Mouse (Mus musculus) neural tube, embryonic 12.5 days (tissue): ENCODE results near the gene Rangrf. TPM values are rescaled to one million over a fixed set of nuclear protein-coding genes. Genes with fewer than 3 reads are reported as not detected.
"Not testable (repeated sequence)": the region's sequence is repeated elsewhere in the genome, so short reads cannot be mapped to it uniquely, and the experiment has no call there.

ENCODE experiments used
- ATAC-seq: fragments of 200-750 bp; cut with Nextera tagmentation; 2 replicates; pipeline ENCODE4 v1.8.0; 2017; ENCODE audit warnings: low read depth, mild to moderate bottlenecking, moderate TSS enrichment, moderate library complexity; ENCODE audit not compliant: low FRiP score
- H3K27ac ChIP-seq: fragments of 300-500 bp; sonication (generic); 2 replicates; pipeline ENCODE4 v1.5.1; 2016
- H3K27me3 ChIP-seq: fragments of 300-500 bp; sonication (generic); replicated peaks from 2 replicates; pipeline ENCODE4 v1.6.1; 2016; ENCODE audit warnings: mild to moderate bottlenecking
- H3K36me3 ChIP-seq: fragments of 300-500 bp; sonication (generic); 2 replicates; pipeline ENCODE4 v1.6.1; 2016; ENCODE audit warnings: mild to moderate bottlenecking
- H3K4me1 ChIP-seq: fragments of 300-500 bp; sonication (generic); 2 replicates; pipeline ENCODE4 v1.6.1; 2016
- H3K4me2 ChIP-seq: fragments of 300-500 bp; sonication (generic); replicated peaks from 2 replicates; pipeline ENCODE4 v1.6.1; 2016; ENCODE audit warnings: mild to moderate bottlenecking
- H3K4me3 ChIP-seq: fragments of 300-500 bp; sonication (generic); 2 replicates; pipeline ENCODE4 v1.5.1; 2016
- H3K9ac ChIP-seq: fragments of 300-500 bp; sonication (generic); 2 replicates; pipeline ENCODE4 v1.6.1; 2016; ENCODE audit warnings: mild to moderate bottlenecking
- H3K9me3 ChIP-seq: fragments of 300-500 bp; sonication (generic); 2 replicates; pipeline ENCODE4 v1.6.1; 2016; ENCODE audit warnings: mild to moderate bottlenecking
- WGBS: fragments of 180-500 bp; shearing (Covaris S2); methylation state at CpG from one replicate; pipeline ENCODE4 v1.1.7; 2016; 5-methylcytosine and 5-hydroxymethylcytosine counted together
- polyA plus RNA-seq: library from polyadenylated mRNA; unstranded; fragments of >200 nt; fragmentation: Nextera tagmentation; extraction: Ambion mirVana; gene quantifications from 2 replicates; pipeline ENCODE4 v1.2.1, GENCODE M21; 2016

Gene Rangrf
- polyA plus RNA-seq, 1 experiment from 2014 or later: 42.2 TPM

DNA sequence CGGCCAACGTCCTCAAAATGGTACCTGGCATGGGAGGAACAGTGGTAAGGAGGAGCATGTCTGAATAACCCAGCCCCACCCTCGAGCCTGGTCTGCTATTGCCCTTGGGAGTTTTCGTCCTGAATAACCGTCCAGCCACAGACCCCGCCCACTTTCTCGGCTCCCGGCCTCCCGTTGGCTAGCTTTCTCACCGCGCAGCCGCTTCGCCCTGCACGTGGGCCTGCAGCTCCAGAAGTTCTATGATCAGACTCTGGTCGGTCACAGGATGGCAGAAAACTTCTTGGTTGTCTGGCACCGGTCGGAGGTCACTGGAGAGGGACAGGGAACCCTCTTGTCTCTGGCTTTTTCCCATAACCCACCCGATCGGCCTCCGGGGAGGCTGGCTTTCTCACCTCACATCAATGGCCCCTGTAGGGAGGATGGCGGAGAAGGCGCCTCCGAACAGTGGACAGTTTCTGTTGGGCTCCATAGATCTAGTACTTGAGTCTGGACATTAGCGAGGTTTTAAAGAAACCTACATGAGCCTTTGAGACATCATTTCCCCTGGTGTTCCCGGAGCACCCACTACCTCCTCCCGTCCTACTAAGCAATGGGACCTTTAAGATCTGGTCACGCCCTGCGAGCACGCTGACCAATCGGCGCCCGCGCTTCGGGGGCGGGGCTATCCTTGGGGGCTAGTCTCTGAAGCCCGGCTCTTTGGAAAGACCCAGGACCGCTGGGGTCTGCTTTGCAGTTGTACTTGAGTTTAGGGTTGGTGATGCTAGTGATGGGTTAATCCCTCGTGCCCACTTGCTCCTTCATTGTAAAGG, 1.5 kb downstream of the Rangrf start:
- Histone ChIP-seq H3K4me1 (peaks cover 10% of the 10 kb centered on the region), H3K9ac (peak overlapping the region; percentile 47; the same call in 1 of the 2 replicates), H3K4me2 (peak overlapping the region; percentile 63), H3K4me3 (peak overlapping the region; percentile 41)
- under 1% methylated on average over 38 of the region's 38 CpGs for WGBS
- peak; percentile 91 for ATAC-seq
- not testable (repeated sequence) for H3K9me3 ChIP-seq, H3K27ac ChIP-seq, H3K36me3 ChIP-seq, H3K27me3 ChIP-seq

DNA sequence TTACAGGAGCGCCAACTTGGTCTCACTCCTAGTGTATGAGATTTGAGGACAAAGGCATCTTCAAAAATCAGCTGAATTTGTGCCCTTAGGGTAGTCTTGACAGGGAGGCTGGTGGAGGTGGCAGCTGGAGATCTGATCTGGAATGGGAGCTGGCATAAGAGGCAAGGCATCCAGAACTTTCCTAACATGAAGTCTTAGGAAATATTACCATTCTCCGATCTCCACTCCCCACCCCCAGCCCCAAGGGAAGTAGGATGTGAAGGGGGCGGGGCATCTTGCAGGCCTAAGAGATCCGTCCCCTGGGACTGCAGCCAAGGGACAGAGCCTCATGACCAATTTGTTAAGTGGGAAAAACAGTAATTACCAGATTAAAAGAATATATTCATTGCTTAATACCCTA, 4.8 kb downstream of the Rangrf start:
- no peaks in the 10 kb centered on the region; the same call in 1 of the 2 replicates for H3K27me3 ChIP-seq
- H3K36me3 ChIP-seq: no peaks in the 10 kb centered on the region
- H3K4me1 ChIP-seq: peaks cover 22% of the 10 kb centered on the region
- H3K4me2 ChIP-seq: no peak overlapping the region
- H3K27ac ChIP-seq: no peak overlapping the region
- H3K9ac ChIP-seq: no peak overlapping the region
- no peaks in the 10 kb centered on the region for H3K9me3 ChIP-seq
- no peak overlapping the region for H3K4me3 ChIP-seq
- WGBS: 80% methylated on average over 4 of the region's 4 CpGs
- ATAC-seq: no peak

DNA sequence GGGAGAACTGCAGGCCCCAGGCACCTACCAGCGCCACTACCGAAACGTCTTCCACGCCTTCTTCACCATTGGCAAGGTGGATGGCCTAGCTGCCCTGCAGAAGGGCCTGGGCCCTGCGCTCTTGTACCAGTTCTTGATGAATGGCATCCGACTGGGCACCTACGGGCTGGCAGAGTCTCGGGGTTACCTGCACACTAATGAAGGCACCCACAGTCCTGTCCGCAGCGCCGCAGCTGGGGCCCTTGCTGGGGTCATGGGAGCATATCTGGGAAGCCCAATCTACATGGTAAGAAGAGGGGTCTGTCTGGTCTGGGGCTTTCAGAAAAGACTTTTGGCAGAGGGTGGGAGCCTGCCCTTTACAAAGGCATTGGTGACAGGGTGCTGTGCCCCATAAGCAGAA, 6.2 kb downstream of the Rangrf start:
- Histone ChIP-seq H3K27me3 (no peaks in the 10 kb centered on the region), H3K9me3 (no peaks in the 10 kb centered on the region), H3K9ac (no peak overlapping the region), H3K4me1 (peaks cover 17% of the 10 kb centered on the region), H3K36me3 (no peaks in the 10 kb centered on the region), H3K27ac (no peak overlapping the region), H3K4me3 (no peak overlapping the region), H3K4me2 (peak overlapping the region; percentile 89; the same call in 1 of the 2 replicates)
- no peak for ATAC-seq
- 88% methylated on average over 11 of the region's 11 CpGs for WGBS

DNA sequence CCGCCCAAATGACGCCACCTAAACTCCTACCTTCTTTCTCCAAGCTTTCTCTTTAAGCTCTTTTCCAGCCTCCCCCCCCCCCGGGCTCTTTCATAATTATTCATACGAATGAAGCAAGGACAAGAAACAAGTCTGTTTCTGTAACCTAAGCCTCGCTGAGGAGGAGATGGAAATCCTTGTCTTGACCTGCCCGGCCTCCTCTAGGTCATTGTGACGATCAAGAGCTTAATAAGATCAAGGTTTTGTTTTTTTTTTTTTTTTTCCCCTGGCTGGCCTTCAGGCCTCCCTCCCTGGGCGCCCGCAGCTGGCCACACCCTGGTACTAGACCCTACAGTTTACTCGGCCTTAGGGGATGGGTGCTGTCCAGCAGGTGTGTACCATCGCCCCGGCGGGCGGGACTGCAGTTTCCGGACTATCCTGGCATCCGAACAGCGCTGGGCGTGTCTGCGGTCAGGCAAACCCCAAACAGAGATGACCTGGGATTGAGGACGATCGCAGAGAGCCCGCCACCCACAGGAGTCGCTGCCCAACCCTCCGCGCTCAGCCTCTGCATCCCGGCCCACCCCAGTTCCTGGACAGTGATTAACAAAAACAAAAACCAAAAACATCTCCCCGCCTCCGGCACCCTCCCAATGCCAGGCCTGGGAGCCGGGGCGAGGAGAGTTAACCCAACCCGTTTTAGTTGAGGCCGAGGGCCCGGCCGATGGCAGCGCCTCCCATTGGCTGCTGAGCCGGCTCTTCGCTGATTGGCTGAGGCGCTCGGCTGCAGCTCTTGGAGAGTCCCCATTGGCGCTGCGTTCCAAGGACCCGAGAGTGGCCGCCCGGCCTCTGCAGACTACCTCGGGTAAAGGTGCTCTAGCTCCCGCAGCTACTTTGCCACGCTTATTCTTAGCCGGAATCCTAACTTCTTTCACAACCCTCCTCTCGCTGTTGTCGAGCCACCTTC, 7.4 kb downstream of the Rangrf start, which contains the start of gene Slc25a35:
Slc25a35 (plus strand) TSS at position 795 of the 946 bp plus-strand sequence.
- H3K27me3 ChIP-seq: no peaks in the 10 kb centered on the region
- under 1% methylated on average over 50 of the region's 50 CpGs for whole genome bisulfite sequencing
- peaks cover 12% of the 10 kb centered on the region for H3K4me1 ChIP-seq
- no peak within 1 kb of the TSS for H3K27ac ChIP-seq
- H3K4me2 ChIP-seq: peak within 1 kb of the TSS; percentile 89
- H3K9me3 ChIP-seq: no peaks in the 10 kb centered on the region
- H3K36me3 ChIP-seq: no peaks in the 10 kb centered on the region
- H3K4me3 ChIP-seq: peak within 1 kb of the TSS; percentile 64
- peak; percentile 97 for ATAC-seq
- H3K9ac ChIP-seq: peak within 1 kb of the TSS; percentile 61

DNA sequence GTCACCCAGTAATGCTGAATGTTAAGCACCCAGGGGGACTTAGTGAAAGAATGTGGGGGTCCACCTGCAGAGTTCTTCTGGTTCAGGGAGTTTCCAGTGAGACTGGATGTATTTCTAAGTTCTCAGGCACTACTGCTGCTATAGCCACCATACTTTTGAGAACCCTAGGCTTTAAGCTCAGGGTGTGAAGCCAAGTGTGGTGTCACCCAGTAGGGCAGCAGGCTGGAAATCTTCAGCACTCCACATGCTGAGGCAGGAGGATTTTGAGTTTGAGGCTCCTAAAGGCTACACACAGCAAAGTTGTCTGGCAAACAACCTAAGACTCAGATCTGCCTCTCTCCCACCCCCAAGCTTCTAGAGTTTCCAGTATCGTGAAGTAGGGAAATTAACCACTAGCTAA, 8.4 kb downstream of the Rangrf start:
- H3K36me3 ChIP-seq: no peaks in the 10 kb centered on the region
- WGBS: 50% methylated on average over 1 of the region's 1 CpGs
- H3K4me2 ChIP-seq: peak overlapping the region; percentile 89; the same call in 1 of the 2 replicates
- no peak for ATAC-seq
- H3K4me3 ChIP-seq: no peak overlapping the region
- H3K9ac ChIP-seq: no peak overlapping the region
- no peak overlapping the region for H3K27ac ChIP-seq
- peaks cover 12% of the 10 kb centered on the region for H3K4me1 ChIP-seq
- no peaks in the 10 kb centered on the region for H3K9me3 ChIP-seq
- no peaks in the 10 kb centered on the region for H3K27me3 ChIP-seq

DNA sequence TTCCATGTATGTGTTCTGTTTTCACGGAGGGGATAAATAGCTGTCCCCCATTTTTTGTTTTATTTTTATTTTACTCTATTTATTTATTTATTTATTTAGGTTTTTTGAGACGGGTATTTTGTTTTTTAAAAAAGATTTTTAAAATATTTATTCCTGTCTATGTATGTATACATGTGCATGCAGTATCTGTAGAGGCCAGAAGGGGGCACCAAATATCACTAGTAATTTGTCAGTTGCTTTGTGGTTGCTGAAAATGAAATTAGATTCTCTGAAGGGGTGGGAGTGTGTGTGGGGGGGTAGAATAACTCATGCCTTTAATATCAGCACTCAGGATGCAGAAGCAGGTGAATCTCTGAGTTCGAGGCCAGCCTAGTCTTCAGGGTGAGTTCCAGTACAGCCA, 9.1 kb downstream of the Rangrf start:
- Histone ChIP-seq H3K36me3 (no peaks in the 10 kb centered on the region), H3K9ac (no peak overlapping the region), H3K9me3 (no peaks in the 10 kb centered on the region), H3K4me2 (no peak overlapping the region), H3K4me3 (no peak overlapping the region), H3K4me1 (peaks cover 12% of the 10 kb centered on the region), H3K27ac (no peak overlapping the region), H3K27me3 (no peaks in the 10 kb centered on the region)
- 32% methylated on average over 3 of the region's 3 CpGs for WGBS
- ATAC-seq: no peak

DNA sequence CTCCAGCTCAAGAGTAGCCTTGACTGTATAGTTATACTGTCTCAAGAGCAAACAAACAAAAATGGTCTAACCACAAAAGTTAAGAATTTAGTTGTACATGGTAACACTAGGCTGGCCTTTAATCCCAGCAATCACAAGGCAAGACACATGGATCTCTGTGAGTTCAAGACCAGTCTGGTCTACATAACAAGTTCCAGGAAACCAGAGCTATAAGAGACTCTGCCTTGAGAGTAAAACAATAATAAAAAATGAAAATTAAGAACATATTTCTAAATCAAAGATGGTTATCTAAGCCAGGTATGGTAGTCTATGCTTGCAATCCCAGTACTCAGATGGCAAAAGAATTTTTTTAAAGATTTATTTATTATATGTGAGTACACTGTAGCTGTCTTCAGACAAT, 9.9 kb downstream of the Rangrf start:
- no peak for ATAC-seq
- H3K27me3 ChIP-seq: no peaks in the 10 kb centered on the region
- H3K4me1 ChIP-seq: peaks cover 12% of the 10 kb centered on the region
- no peaks in the 10 kb centered on the region for H3K9me3 ChIP-seq
- no peak overlapping the region for H3K27ac ChIP-seq
- H3K9ac ChIP-seq: no peak overlapping the region
- no peak overlapping the region for H3K4me2 ChIP-seq
- no peak overlapping the region for H3K4me3 ChIP-seq
- H3K36me3 ChIP-seq: no peaks in the 10 kb centered on the region

DNA sequence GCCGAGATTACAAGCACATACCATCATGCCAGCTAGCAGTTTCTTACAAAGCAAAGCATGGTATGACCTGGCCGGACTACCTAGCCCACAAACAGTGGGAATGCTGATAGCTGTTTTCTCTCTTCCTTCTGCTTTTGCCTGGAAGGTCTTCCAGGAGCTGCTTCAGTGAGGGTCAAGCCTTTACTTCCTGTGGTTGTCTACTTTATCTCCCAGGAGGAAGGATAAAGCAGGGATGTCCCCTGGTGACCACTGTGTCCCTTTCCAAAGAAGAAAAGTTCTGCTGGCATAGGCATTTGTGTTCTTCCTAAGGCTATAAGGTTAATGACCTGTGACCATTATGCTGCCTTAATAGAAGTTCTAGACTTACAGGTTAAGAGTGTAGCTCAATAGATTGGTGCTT, 11.6 kb downstream of the Rangrf start:
- Histone ChIP-seq H3K4me2 (no peak overlapping the region), H3K4me3 (no peak overlapping the region), H3K4me1 (peaks cover 11% of the 10 kb centered on the region), H3K27me3 (no peaks in the 10 kb centered on the region), H3K9me3 (no peaks in the 10 kb centered on the region), H3K27ac (no peak overlapping the region), H3K9ac (no peak overlapping the region), H3K36me3 (no peaks in the 10 kb centered on the region)
- 82% methylated on average over 2 of the region's 2 CpGs for WGBS
- no peak for ATAC-seq

DNA sequence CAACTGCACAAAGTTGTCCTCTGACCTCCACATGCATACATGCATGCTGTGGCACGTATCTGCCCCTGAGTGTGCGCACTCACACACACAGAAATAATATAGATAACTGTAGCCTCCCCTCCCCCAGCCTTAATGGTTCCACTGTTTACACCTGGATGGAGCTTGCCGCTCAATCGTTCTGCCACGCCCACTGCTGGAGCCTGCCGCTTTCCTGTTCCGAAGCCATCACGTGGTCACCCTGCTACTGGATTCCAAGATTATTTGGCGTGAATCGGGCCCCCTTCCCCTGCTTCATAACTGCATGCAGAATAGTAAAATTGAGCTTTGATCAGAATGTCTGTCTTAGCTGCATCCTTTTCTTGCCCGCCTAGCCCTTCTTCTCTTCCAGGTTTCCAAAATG, 12.8 kb downstream of the Rangrf start:
- not testable (repeated sequence) for H3K4me1 ChIP-seq, H3K4me2 ChIP-seq, H3K27me3 ChIP-seq, H3K36me3 ChIP-seq, H3K9ac ChIP-seq, H3K27ac ChIP-seq, ATAC-seq, H3K9me3 ChIP-seq, H3K4me3 ChIP-seq
- WGBS: 26% methylated on average over 11 of the region's 11 CpGs

DNA sequence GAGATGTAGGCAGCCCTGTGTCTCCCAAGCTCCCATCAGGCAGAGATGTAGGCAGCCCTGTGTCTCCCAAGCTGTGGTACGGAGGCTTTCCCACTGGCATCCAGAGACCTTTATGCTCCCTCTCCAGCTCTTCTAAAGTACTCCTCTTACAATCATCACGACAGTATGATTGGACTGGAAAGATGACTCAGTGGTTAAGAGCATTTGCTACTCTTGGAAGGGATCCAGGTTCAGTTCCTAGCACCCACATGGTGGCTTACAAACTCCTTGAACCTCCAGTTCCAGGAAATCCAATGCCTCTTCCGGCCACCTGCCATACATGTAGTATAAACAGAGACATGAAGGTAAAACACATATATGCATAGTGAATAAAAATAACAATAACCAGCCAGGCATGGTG, 13.4 kb downstream of the Rangrf start:
- no peaks in the 10 kb centered on the region for H3K36me3 ChIP-seq
- no peak overlapping the region for H3K4me2 ChIP-seq
- no peak overlapping the region for H3K9ac ChIP-seq
- no peak overlapping the region for H3K27ac ChIP-seq
- no peak for ATAC-seq
- H3K9me3 ChIP-seq: no peaks in the 10 kb centered on the region
- no peak overlapping the region for H3K4me3 ChIP-seq
- no peaks in the 10 kb centered on the region for H3K4me1 ChIP-seq
- H3K27me3 ChIP-seq: peaks cover 10% of the 10 kb centered on the region
- 84% methylated on average over 3 of the region's 3 CpGs for WGBS

DNA sequence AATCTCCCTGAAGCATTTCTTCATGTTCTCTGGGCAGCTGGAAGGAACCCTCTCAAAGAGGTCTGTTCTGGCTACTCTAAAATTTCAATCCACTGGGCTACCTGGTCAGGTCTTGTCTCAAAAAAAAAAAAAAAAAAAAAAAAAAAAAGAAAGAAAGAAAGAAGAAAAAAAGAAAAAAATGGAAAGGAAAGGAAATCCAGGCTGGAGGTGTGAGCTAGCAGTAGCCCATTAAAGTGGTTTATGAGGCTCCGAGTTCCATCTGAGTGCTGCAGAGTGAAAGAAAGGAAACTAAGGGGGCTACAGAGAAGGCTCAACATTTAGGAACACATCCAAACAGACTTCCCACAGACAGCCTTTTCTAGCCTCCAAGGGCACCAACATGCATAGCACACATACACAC, 17.0 kb downstream of the Rangrf start:
- H3K36me3 ChIP-seq: no peaks in the 10 kb centered on the region
- ATAC-seq: no peak
- H3K27me3 ChIP-seq: peaks cover 40% of the 10 kb centered on the region
- no peak overlapping the region for H3K4me3 ChIP-seq
- peaks cover 17% of the 10 kb centered on the region for H3K4me1 ChIP-seq
- H3K9ac ChIP-seq: no peak overlapping the region
- H3K27ac ChIP-seq: no peak overlapping the region
- 57% methylated on average over 1 of the region's 1 CpGs for WGBS
- no peaks in the 10 kb centered on the region for H3K9me3 ChIP-seq
- no peak overlapping the region for H3K4me2 ChIP-seq

DNA sequence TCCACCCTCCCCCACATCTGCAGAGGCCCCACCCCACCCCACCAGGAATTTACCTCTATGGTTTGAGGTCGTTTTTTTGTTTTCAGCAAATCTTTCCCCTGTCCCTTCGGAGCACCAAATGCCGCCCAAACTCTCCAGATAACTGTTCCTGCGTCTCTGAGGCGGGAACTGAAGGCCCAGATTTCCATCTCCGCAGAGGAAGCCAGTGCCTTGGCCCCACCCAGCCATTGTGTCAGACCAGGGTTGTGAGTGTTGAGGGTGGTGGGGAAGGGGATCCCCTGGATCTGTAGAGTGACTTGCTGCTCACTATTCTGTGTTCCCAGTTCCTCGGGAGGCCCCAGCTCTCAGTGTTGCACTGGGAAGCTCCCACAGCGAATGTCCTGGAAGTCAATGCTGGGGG, 17.7 kb downstream of the Rangrf start, which contains the start of gene Arhgef15:
Arhgef15 (minus strand) TSS at position 173 of the 400 bp plus-strand sequence.
- ATAC-seq: no peak
- Histone ChIP-seq H3K4me3 (no peak within 1 kb of the TSS), H3K9ac (no peak within 1 kb of the TSS), H3K4me1 (peaks cover 17% of the 10 kb centered on the region), H3K27ac (no peak within 1 kb of the TSS), H3K9me3 (no peaks in the 10 kb centered on the region), H3K36me3 (no peaks in the 10 kb centered on the region), H3K4me2 (no peak within 1 kb of the TSS), H3K27me3 (peaks cover 41% of the 10 kb centered on the region)
- WGBS: 37% methylated on average over 8 of the region's 8 CpGs
